8 mouse cellular contexts compared by ENCODE assay signal in genomic region chr5:117286286-117286685, GRCm38 (mm10). TPM values are rescaled to one million over a fixed set of nuclear protein-coding genes. Genes with fewer than 3 reads are reported as not detected.
DNase-seq lines count a peak whose midpoint lies in the region; ATAC-seq and TF ChIP-seq lines count a peak whose summit lies in the region.

No protein-coding gene starts in this region.

- ATAC-seq in kidney, embryonic 16.5 days (ENCODE audit: low FRiP score, low TSS enrichment) = no peak
- ATAC-seq in embryonic facial prominence, embryonic 11.5 days (replicated peaks; ENCODE audit: insufficient number of reproducible peaks, low FRiP score, low TSS enrichment, low read depth) = no peak
- ATAC-seq in intestine, embryonic 15.5 days = no peak

- no peak for DNase-seq in kidney, postnatal 36 days
- DNase-seq in embryonic facial prominence, embryonic 11.5 days (ENCODE audit: low spot score) = no peak
- DNase-seq in cerebellum, postnatal 10 days = no peak
- DNase-seq in urinary bladder, postnatal 4 days (ENCODE audit: low spot score in 2 of 2) = no peak
- DNase-seq in retina, embryonic 14.5 days (ENCODE audit: low spot score) = no peak

- H3K4me1 ChIP-seq in kidney, embryonic 16.5 days (ENCODE audit: insufficient read depth, low read length) = peaks cover 31% of the 10 kb centered on the region
- H3K4me1 ChIP-seq in embryonic facial prominence, embryonic 11.5 days (ENCODE audit: control insufficient read depth, insufficient read depth, low read length) = no peaks in the 10 kb centered on the region
- peaks cover 20% of the 10 kb centered on the region for H3K4me1 ChIP-seq in intestine, embryonic 15.5 days (replicated peaks)

- H3K79me2 ChIP-seq in myocyte (ENCODE audit: control insufficient read depth, insufficient read depth) = peaks cover 24% of the 10 kb centered on the region

- H3K9me3 ChIP-seq in kidney, embryonic 16.5 days (ENCODE audit: low read length) = peaks cover 5% of the 10 kb centered on the region; the same call in 1 of the 2 replicates
- H3K9me3 ChIP-seq in embryonic facial prominence, embryonic 11.5 days (replicated peaks; ENCODE audit: control insufficient read depth, low read length) = no peaks in the 10 kb centered on the region
- no peaks in the 10 kb centered on the region for H3K9me3 ChIP-seq in intestine, embryonic 15.5 days

- H3ac ChIP-seq in myocyte (ENCODE audit: control insufficient read depth, insufficient read length) = peak overlapping the region; percentile 37

- 39% methylated on average over 3 of the region's 3 CpGs for WGBS in kidney, embryonic 16.5 days
- WGBS in embryonic facial prominence, embryonic 11.5 days = 40% methylated on average over 3 of the region's 3 CpGs
- WGBS in intestine, embryonic 15.5 days = 46% methylated on average over 3 of the region's 3 CpGs

- no peak for TF ChIP-seq POLR2A in myocyte (IDR thresholded peaks at IDR 0.05; ENCODE audit: insufficient read length, low read depth)

- H3K9ac ChIP-seq in kidney, embryonic 16.5 days (replicated peaks; ENCODE audit: low read length) = peak overlapping the region; percentile 90
- peak overlapping the region; percentile 85 for H3K9ac ChIP-seq in embryonic facial prominence, embryonic 11.5 days (replicated peaks; ENCODE audit: low read length)
- H3K9ac ChIP-seq in intestine, embryonic 15.5 days = peak overlapping the region; percentile 77; the same call in 1 of the 2 replicates

- H3K27ac ChIP-seq in kidney, embryonic 16.5 days (ENCODE audit: low read length) = no peak overlapping the region
- no peak overlapping the region for H3K27ac ChIP-seq in embryonic facial prominence, embryonic 11.5 days (replicated peaks; ENCODE audit: low read depth, low read length)
- H3K27ac ChIP-seq in intestine, embryonic 15.5 days = no peak overlapping the region

- no peaks in the 10 kb centered on the region for H3K27me3 ChIP-seq in kidney, embryonic 16.5 days (ENCODE audit: insufficient read depth, low read length)
- no peaks in the 10 kb centered on the region for H3K27me3 ChIP-seq in embryonic facial prominence, embryonic 11.5 days (ENCODE audit: control insufficient read depth, insufficient read depth, low read length)
- H3K27me3 ChIP-seq in intestine, embryonic 15.5 days (replicated peaks) = no peaks in the 10 kb centered on the region
- no peaks in the 10 kb centered on the region for H3K27me3 ChIP-seq in myocyte (ENCODE audit: control insufficient read depth, insufficient read depth, insufficient read length)

- peak overlapping the region; percentile 92 for H3K4me3 ChIP-seq in kidney, embryonic 16.5 days (ENCODE audit: low read length)
- H3K4me3 ChIP-seq in embryonic facial prominence, embryonic 11.5 days (ENCODE audit: low read depth, low read length) = peak overlapping the region; percentile 83
- H3K4me3 ChIP-seq in intestine, embryonic 15.5 days (replicated peaks) = peak overlapping the region; percentile 72
- peak overlapping the region; percentile 88 for H3K4me3 ChIP-seq in myocyte

- H3K4me2 ChIP-seq in kidney, embryonic 16.5 days (replicated peaks; ENCODE audit: low read depth, low read length) = peak overlapping the region; percentile 72
- peak overlapping the region; percentile 52 for H3K4me2 ChIP-seq in embryonic facial prominence, embryonic 11.5 days (ENCODE audit: low read depth, low read length)
- H3K4me2 ChIP-seq in intestine, embryonic 15.5 days (replicated peaks) = peak overlapping the region; percentile 71
- H3K4me2 ChIP-seq in myocyte (ENCODE audit: low read depth) = peak overlapping the region; percentile 65

- peaks cover 32% of the 10 kb centered on the region for H3K36me3 ChIP-seq in kidney, embryonic 16.5 days (ENCODE audit: insufficient read depth, low read length)
- H3K36me3 ChIP-seq in embryonic facial prominence, embryonic 11.5 days (replicated peaks; ENCODE audit: control insufficient read depth, insufficient read depth, low read depth, low read length) = no peaks in the 10 kb centered on the region; the same call in 1 of the 2 replicates
- peaks cover 16% of the 10 kb centered on the region; the same call in 1 of the 2 replicates for H3K36me3 ChIP-seq in intestine, embryonic 15.5 days
- peaks cover 12% of the 10 kb centered on the region for H3K36me3 ChIP-seq in myocyte (ENCODE audit: control insufficient read depth, insufficient read depth)

TF ChIP-seq in myocyte, 11 proteins besides CTCF, POLR2A, EP300 and RAD21:
- TF ChIP-seq MAX (IDR thresholded peaks at IDR 0.05; ENCODE audit: low read depth) = no peak
- TF ChIP-seq E2F4 (IDR thresholded peaks at IDR 0.05; ENCODE audit: insufficient read depth) = no peak
- TF ChIP-seq TCF12 (IDR thresholded peaks at IDR 0.05; ENCODE audit: insufficient read depth, poor library complexity, severe bottlenecking) = no peak
- no peak for TF ChIP-seq MYOD1 (IDR thresholded peaks at IDR 0.05; ENCODE audit: control insufficient read depth in 1 of 3, insufficient read length in 2 of 3, low read depth in 2 of 3)
- no peak for TF ChIP-seq TCF3 (IDR thresholded peaks at IDR 0.05; ENCODE audit: insufficient read length, low read depth)
- TF ChIP-seq CEBPB (IDR thresholded peaks at IDR 0.05; ENCODE audit: insufficient read depth, poor library complexity, severe bottlenecking) = no peak
- no peak for TF ChIP-seq POLR2AphosphoS2 (IDR thresholded peaks at IDR 0.05; ENCODE audit: insufficient read length, low read depth)
- TF ChIP-seq REST (IDR thresholded peaks at IDR 0.05; ENCODE audit: insufficient read depth, insufficient read length) = no peak

RNA-seq across cellular contexts. Expression of gene Pebp1, which starts 1.1 kb away (rescaled TPM):
- 841 and 885 TPM in 2 replicates for polyA plus RNA-seq in kidney, embryonic 16.5 days (2015; fragmentation: Nextera tagmentation; extraction: Ambion mirVana)
- polyA plus RNA-seq in embryonic facial prominence, embryonic 11.5 days (2014; fragmentation: Nextera tagmentation; extraction: Ambion mirVana) = 861 and 931 TPM in 2 replicates
- 659 and 723 TPM in 2 replicates for polyA plus RNA-seq in intestine, embryonic 15.5 days (2015; fragmentation: Nextera tagmentation; extraction: Ambion mirVana)
- polyA plus RNA-seq in myocyte (2012; fragmentation: generic; extraction: Trizol) = 713 TPM

RNA-seq across cellular contexts. Expression of gene Vsig10, which starts 32.6 kb away (rescaled TPM):
- 14.6 and 17.1 TPM in 2 replicates for polyA plus RNA-seq in kidney, embryonic 16.5 days (2015; fragmentation: Nextera tagmentation; extraction: Ambion mirVana)
- 0.84 and 3.2 TPM in 2 replicates for polyA plus RNA-seq in embryonic facial prominence, embryonic 11.5 days (2014; fragmentation: Nextera tagmentation; extraction: Ambion mirVana)
- polyA plus RNA-seq in intestine, embryonic 15.5 days (2015; fragmentation: Nextera tagmentation; extraction: Ambion mirVana) = 14.1 and 16.8 TPM in 2 replicates
- polyA plus RNA-seq in myocyte (2012; fragmentation: generic; extraction: Trizol) = 2.2 TPM
